Mouse (Mus musculus) neural tube, embryonic 14.5 days (tissue): ENCODE results near the gene Fiz1. TPM values are rescaled to one million over a fixed set of nuclear protein-coding genes. Genes with fewer than 3 reads are reported as not detected.

Experiments
- ATAC-seq: fragments of 200-750 bp; cut with Nextera tagmentation; 2 replicates; pipeline ENCODE4 v1.8.0; 2017; ENCODE audit warnings: low read depth, mild to moderate bottlenecking, moderate TSS enrichment, moderate library complexity
- H3K27ac ChIP-seq: fragments of 300-500 bp; sonication (generic); 2 replicates; pipeline ENCODE4 v1.5.1; 2014; ENCODE audit warnings: low read depth, mild to moderate bottlenecking, control low read depth, low read length, moderate library complexity, mixed read lengths
- H3K27me3 ChIP-seq: fragments of 300-500 bp; sonication (generic); 2 replicates; pipeline ENCODE4 v1.6.1; 2014; ENCODE audit warnings: low read length; ENCODE audit not compliant: control insufficient read depth, insufficient read depth
- H3K36me3 ChIP-seq: fragments of 300-500 bp; sonication (generic); 2 replicates; pipeline ENCODE4 v1.6.1; 2014; ENCODE audit warnings: low read length, mixed read lengths; ENCODE audit not compliant: control insufficient read depth, insufficient read depth
- H3K4me1 ChIP-seq: fragments of 300-500 bp; sonication (generic); 2 replicates; pipeline ENCODE4 v1.6.1; 2014; ENCODE audit warnings: low read length; ENCODE audit not compliant: control insufficient read depth, insufficient read depth
- H3K4me2 ChIP-seq: fragments of 300-500 bp; sonication (generic); 2 replicates; pipeline ENCODE4 v1.6.1; 2014; ENCODE audit warnings: mild to moderate bottlenecking, low read depth, low read length, control low read depth
- H3K4me3 ChIP-seq: fragments of 300-500 bp; sonication (generic); 2 replicates; pipeline ENCODE4 v1.5.1; 2014; ENCODE audit warnings: low read depth, low read length, control low read depth, mixed read lengths
- H3K9ac ChIP-seq: fragments of 300-500 bp; sonication (generic); replicated peaks from 2 replicates; pipeline ENCODE4 v1.6.1; 2014; ENCODE audit warnings: low read depth, mild to moderate bottlenecking, control low read depth, low read length, mixed read lengths
- H3K9me3 ChIP-seq: fragments of 300-500 bp; sonication (generic); 2 replicates; pipeline ENCODE4 v1.6.1; 2016; ENCODE audit warnings: low read length; ENCODE audit not compliant: control insufficient read depth
- WGBS: fragments of 180-500 bp; shearing (Covaris S2); extraction: QIAGEN DNeasy Blood & Tissue Kit; methylation state at CpG from one replicate; pipeline ENCODE4 v1.1.7; 2014; 5-methylcytosine and 5-hydroxymethylcytosine counted together
- polyA plus RNA-seq: library from polyadenylated mRNA; unstranded; fragments of >200 nt; fragmentation: Nextera tagmentation; extraction: Ambion mirVana; gene quantifications from 2 replicates; pipeline ENCODE4 v1.2.1, GENCODE M21; 2014

Fiz1 gene
- polyA plus RNA-seq, 1 experiment from 2014 or later, result 27.2 TPM

DNA sequence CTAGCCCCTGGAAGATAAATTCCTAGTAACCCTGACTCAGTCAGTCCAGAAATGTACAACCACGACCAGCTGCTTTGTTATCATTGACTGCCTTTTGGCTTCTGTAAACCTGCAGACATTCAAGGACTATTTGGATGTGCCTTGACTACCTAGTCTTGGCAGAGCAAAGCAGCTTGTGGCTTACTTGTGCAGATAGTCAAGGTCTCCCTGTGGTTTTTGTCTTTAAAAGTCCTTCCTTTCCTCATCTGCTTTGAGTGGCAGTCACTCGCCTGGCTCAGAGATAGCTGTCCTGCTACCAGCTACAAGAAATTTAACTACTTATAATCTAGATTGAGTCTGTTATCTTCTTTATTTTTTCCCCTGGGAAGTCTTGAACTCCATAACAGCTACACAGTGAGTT is 30.5 kb upstream of the Fiz1 start:
- H3K4me3 ChIP-seq, result no peak overlapping the region
- no peak overlapping the region for H3K4me2 ChIP-seq
- no peaks in the 10 kb centered on the region for H3K4me1 ChIP-seq
- H3K27me3 ChIP-seq, result no peaks in the 10 kb centered on the region
- H3K36me3 ChIP-seq, result no peaks in the 10 kb centered on the region
- no peaks in the 10 kb centered on the region for H3K9me3 ChIP-seq
- 75% methylated on average over 2 of the region's 2 CpGs for WGBS
- H3K27ac ChIP-seq, result no peak overlapping the region
- ATAC-seq, result no peak
- no peak overlapping the region for H3K9ac ChIP-seq

GRCm38 (mm10) chr7:5038940-5039339 is 24.4 kb upstream of the Fiz1 start:
- H3K27me3 ChIP-seq, result no peaks in the 10 kb centered on the region

DNA sequence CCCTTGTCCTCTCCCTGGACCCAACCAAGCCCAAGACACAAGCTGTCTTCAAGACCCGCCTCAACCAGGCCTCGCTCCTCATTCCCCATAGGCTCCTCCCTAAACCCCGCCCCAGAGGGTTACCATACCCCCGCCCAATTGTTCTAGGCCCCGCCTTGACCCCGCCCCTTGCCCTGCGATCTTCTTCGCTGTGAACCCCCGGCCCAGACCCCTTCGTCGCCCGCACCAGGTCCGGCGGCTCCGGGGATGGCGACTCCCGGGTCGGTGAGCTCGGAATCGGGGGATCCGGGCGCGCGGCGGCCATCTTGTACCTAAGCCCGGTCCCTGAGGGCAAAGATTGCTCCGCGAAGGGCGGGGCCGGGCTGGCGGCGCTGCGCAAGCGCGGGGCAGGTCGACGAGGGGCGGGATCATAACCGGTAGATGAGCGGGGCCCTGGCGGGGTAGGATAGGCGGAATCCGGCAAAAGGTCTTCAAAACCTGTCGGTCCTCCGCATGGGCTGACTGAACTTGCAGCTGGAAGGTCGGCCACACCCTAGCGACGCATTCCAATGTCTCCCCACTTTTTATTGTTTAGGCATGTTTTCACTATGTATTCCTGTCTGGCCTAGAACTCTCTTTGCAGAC is 23.7 kb upstream of the Fiz1 start, which contains the start of gene Zfp784:
Gene Zfp784, minus strand, starts transcription at position 338 of the 624 bp plus-strand sequence.
- H3K4me1 ChIP-seq, result peaks cover 9% of the 10 kb centered on the region; the same call in 1 of the 2 replicates
- no peaks in the 10 kb centered on the region for H3K9me3 ChIP-seq
- H3K27me3 ChIP-seq, result no peaks in the 10 kb centered on the region
- H3K4me2 ChIP-seq, result peak within 1 kb of the TSS; percentile 43
- peak within 1 kb of the TSS; percentile 90 for H3K27ac ChIP-seq
- peak; percentile 95 for ATAC-seq
- WGBS, result under 1% methylated on average over 48 of the region's 48 CpGs
- H3K36me3 ChIP-seq, result peaks cover 6% of the 10 kb centered on the region; the same call in 1 of the 2 replicates
- H3K4me3 ChIP-seq, result peak within 1 kb of the TSS; percentile 52
- H3K9ac ChIP-seq, result peak within 1 kb of the TSS; percentile 61

More at GRCm38 (mm10) chr7:5038940-5039339, 24.4 kb upstream of the Fiz1 start:
- Histone ChIP-seq H3K9ac (peak overlapping the region; percentile 61; the same call in 1 of the 2 replicates), H3K4me3 (peak overlapping the region; percentile 52), H3K4me2 (peak overlapping the region; percentile 43), H3K4me1 (peaks cover 9% of the 10 kb centered on the region; the same call in 1 of the 2 replicates), H3K36me3 (0 out of 2 replicates have a peak, but pooled peaks cover 6% of the 10 kb centered on the region), H3K9me3 (no peaks in the 10 kb centered on the region), H3K27ac (no peak overlapping the region)
- ATAC-seq, result no peak
- 35% methylated on average over 5 of the region's 5 CpGs for WGBS

- peaks cover 13% of the 10 kb centered on the region for H3K36me3 ChIP-seq
- H3K27ac ChIP-seq, result peak overlapping the region; percentile 90
- H3K9ac ChIP-seq, result no peak overlapping the region
- peaks cover 9% of the 10 kb centered on the region; the same call in 1 of the 2 replicates for H3K4me1 ChIP-seq
- H3K4me2 ChIP-seq, result peak overlapping the region; percentile 43
- no peak for ATAC-seq
- no peaks in the 10 kb centered on the region for H3K27me3 ChIP-seq
- H3K9me3 ChIP-seq, result no peaks in the 10 kb centered on the region
- WGBS, result 83% methylated on average over 8 of the region's 8 CpGs
- peak overlapping the region; percentile 52 for H3K4me3 ChIP-seq
Observed at GRCm38 (mm10) chr7:5037467-5037866, 23.0 kb upstream of the Fiz1 start.

GRCm38 (mm10) chr7:5037026-5037425 is 22.5 kb upstream of the Fiz1 start:
- Histone ChIP-seq H3K36me3 (peaks cover 17% of the 10 kb centered on the region), H3K4me3 (no peak overlapping the region), H3K27me3 (no peaks in the 10 kb centered on the region), H3K9me3 (no peaks in the 10 kb centered on the region), H3K4me2 (0 out of 2 replicates have a peak overlapping the region, but pooled peaks have one; percentile 43), H3K27ac (no peak overlapping the region), H3K4me1 (peaks cover 9% of the 10 kb centered on the region; the same call in 1 of the 2 replicates), H3K9ac (no peak overlapping the region)
- ATAC-seq, result no peak
- WGBS, result 96% methylated on average over 7 of the region's 7 CpGs

DNA sequence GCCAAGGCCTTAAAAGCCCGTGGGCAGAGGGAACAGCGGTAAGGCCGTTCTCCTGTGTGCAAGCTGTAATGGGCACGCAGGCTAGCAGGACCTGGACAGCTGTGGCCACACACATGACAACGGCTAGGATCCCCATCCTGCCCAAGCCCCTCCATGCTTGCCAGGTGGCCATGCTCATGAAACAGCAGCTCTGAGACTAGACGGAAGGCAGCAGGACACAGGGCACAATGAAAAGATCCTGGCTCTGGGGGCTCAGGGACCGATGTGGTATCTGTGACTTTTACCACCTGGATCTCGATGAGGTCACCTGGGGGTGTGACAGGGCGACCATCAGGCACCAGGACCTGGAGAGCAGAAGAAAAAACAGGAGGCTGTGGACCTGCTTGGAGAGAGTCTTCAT is 21.6 kb upstream of the Fiz1 start:
- Histone ChIP-seq H3K36me3 (peaks cover 26% of the 10 kb centered on the region), H3K9ac (no peak overlapping the region), H3K27me3 (no peaks in the 10 kb centered on the region), H3K27ac (no peak overlapping the region), H3K9me3 (0 out of 2 replicates have a peak, but pooled peaks cover 1% of the 10 kb centered on the region), H3K4me2 (no peak overlapping the region), H3K4me3 (no peak overlapping the region), H3K4me1 (peaks cover 9% of the 10 kb centered on the region; the same call in 1 of the 2 replicates)
- WGBS, result 97% methylated on average over 9 of the region's 9 CpGs
- ATAC-seq, result no peak

DNA sequence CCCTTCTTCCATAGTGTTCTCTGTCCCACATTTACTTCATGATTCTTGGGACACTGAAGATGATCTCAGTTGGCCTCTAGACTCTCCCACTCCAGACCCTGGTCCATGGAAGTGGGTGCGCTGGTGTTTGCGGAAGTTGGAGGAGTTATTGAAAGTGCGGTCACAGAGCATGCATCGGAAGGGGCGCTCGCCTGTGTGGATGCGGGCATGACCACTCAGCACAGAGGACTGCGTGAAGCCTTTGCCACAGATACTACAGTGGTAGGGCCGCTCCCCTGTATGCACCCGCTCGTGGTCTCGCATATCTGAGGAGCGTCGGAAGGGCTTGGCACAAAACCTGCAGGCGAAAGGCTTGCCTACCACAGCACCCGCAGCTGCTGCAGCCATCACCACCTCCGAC is 21.1 kb upstream of the Fiz1 start:
- Histone ChIP-seq H3K9me3 (peaks cover 4% of the 10 kb centered on the region; the same call in 1 of the 2 replicates), H3K27me3 (no peaks in the 10 kb centered on the region), H3K36me3 (peaks cover 31% of the 10 kb centered on the region), H3K9ac (no peak overlapping the region), H3K4me1 (peaks cover 9% of the 10 kb centered on the region; the same call in 1 of the 2 replicates), H3K4me2 (no peak overlapping the region), H3K4me3 (no peak overlapping the region), H3K27ac (no peak overlapping the region)
- 97% methylated on average over 17 of the region's 17 CpGs for WGBS
- no peak for ATAC-seq

GRCm38 (mm10) chr7:5033818-5034217 is 19.3 kb upstream of the Fiz1 start, which contains the start of gene 4632433K11Rik:
Gene 4632433K11Rik, plus strand, starts transcription at chr7:5034118.
- no peak within 1 kb of the TSS for H3K4me3 ChIP-seq
- 91% methylated on average over 3 of the region's 3 CpGs for WGBS
- peaks cover 48% of the 10 kb centered on the region for H3K36me3 ChIP-seq
- H3K4me1 ChIP-seq, result peaks cover 4% of the 10 kb centered on the region; the same call in 1 of the 2 replicates
- H3K9ac ChIP-seq, result no peak within 1 kb of the TSS
- H3K27ac ChIP-seq, result no peak within 1 kb of the TSS
- H3K27me3 ChIP-seq, result no peaks in the 10 kb centered on the region
- no peak for ATAC-seq
- no peak within 1 kb of the TSS for H3K4me2 ChIP-seq
- H3K9me3 ChIP-seq, result peaks cover 14% of the 10 kb centered on the region

GRCm38 (mm10) chr7:5031496-5031895 is 17.0 kb upstream of the Fiz1 start:
- no peak for ATAC-seq
- no peak overlapping the region for H3K27ac ChIP-seq
- peaks cover 52% of the 10 kb centered on the region for H3K36me3 ChIP-seq
- no peaks in the 10 kb centered on the region for H3K27me3 ChIP-seq
- no peak overlapping the region for H3K4me3 ChIP-seq
- no peak overlapping the region for H3K9ac ChIP-seq
- no peaks in the 10 kb centered on the region for H3K4me1 ChIP-seq
- H3K4me2 ChIP-seq, result no peak overlapping the region
- peaks cover 14% of the 10 kb centered on the region for H3K9me3 ChIP-seq
- 77% methylated on average over 45 of the region's 46 CpGs for WGBS
